Mouse (Mus musculus): ENCODE measurements at regions not wholly inside any gene's neighbourhood (a gene's known extent, or its start where the extent isn't known, plus 50 kb on each side); places are given as distances from the start of the nearest gene placed in this dataset.

DNA sequence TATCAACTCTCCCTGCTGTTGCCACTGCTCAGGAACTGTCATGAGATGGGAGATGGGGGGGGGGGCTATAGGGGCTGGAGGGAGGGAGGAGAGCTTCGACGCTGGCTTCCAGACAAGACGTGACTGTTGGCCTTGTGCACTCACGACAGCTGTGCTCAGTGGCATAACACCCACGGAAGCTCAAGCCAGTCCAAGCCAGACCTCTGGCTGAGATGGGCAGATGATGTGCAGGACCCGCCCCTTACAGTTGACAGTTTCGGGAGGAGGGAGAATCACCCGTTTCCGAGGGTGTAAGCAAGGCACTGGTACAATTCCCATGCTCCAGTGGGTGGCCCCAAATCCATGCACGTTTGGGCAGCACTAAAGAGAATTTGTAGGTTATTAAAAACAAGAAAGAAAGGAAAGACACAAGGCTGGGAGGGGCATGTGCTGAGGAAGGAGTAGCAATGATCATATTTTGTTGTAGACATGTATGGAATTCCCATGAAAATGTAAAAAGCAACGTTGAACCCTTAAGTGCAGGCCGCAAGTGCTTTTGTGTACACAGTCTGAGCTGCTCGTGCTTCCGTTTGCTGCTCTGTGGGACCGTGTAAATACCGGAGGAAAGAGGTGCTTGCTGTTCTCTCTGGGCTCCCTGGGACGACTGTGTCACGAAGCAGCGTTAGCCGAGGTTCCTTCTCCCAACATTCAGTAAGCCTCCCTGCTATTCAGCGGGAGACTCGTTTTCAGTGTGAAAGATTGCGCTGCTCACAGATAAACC is 188.2 kb upstream of the Serp2 start:
- TF ChIP-seq CTCF (IDR thresholded peaks at IDR 0.05; ENCODE audit: low read depth) (0 out of 2 replicates have a peak, but pooled peaks have one; percentile 8), EP300 (optimal IDR thresholded peaks at IDR 0.05) (no peak)

Measured in stomach, postnatal 0 days (tissue).